Mouse (Mus musculus) gastrocnemius, postnatal 14 days (tissue): Measurements from ENCODE around the gene Abraxas1. TPM values are rescaled to one million over a fixed set of nuclear protein-coding genes. Genes with fewer than 3 reads are reported as not detected.

Experiments
- DNase-seq: peaks from one replicate; pipeline ENCODE4 v3.0.0; 2021; ENCODE audit warnings: mixed read lengths
- intact Hi-C: fragments of 180-260 bp; cut with DNase I; formaldehyde crosslinking; loops from one replicate; pipeline ENCODE4 v1.15.1; 2025; ENCODE audit warnings: low total_unique reads
- total RNA-seq, 2 experiments: library from RNA; stranded (reverse); gene quantifications; 2 replicates each; pipeline ENCODE4 v1.2.3; 2021

Gene Abraxas1
- total RNA-seq, 2 experiments from 2014 or later: 5.3 to 5.7 TPM

GRCm38 (mm10) chr5:100826531-100826930, 5.8 kb upstream of the Abraxas1 start:
- intact Hi-C loops: no loop called here
- no peak for DNase-seq

GRCm38 (mm10) chr5:100825975-100826374, 5.2 kb upstream of the Abraxas1 start:
- no peak for DNase-seq
- intact Hi-C loops: no loop called here

GRCm38 (mm10) chr5:100822826-100823225, 2.1 kb upstream of the Abraxas1 start:
- DNase-seq: no peak
- intact Hi-C loops: no loop called here

- intact Hi-C loops: no loop called here
- no peak for DNase-seq
These were observed 610 bp upstream of the Abraxas1 start for GRCm38 (mm10) chr5:100821375-100821774.

GRCm38 (mm10) chr5:100819568-100820480, 941 bp downstream of the Abraxas1 start:
- no peak for DNase-seq
- intact Hi-C loops: no loop called here

GRCm38 (mm10) chr5:100818341-100818740, 2.4 kb downstream of the Abraxas1 start:
- no peak for DNase-seq
- intact Hi-C loops: no loop called here

GRCm38 (mm10) chr5:100798165-100798860, 22.5 kb downstream of the Abraxas1 start, which contains the start of the genes Helq and Mrps18c:
Helq (minus strand) TSS chr5:100798598.
Mrps18c (plus strand) TSS chr5:100798627.
- intact Hi-C loops: loop anchor here (10.0 kb wide), 1 partner anchor 114 kb away; no protein-coding TSS in a partner anchor
- DNase-seq: peak; percentile 87

- intact Hi-C loops: loop anchor here (10.0 kb wide), 1 partner anchor 109 kb away; no protein-coding TSS in a partner anchor
- DNase-seq: no peak
These were observed 26.7 kb downstream of the Abraxas1 start for GRCm38 (mm10) chr5:100794084-100794483.

GRCm38 (mm10) chr5:100792261-100792660, 28.5 kb downstream of the Abraxas1 start:
- DNase-seq: no peak
- intact Hi-C loops: loop anchor here (10.0 kb wide), 1 partner anchor 107 kb away; no protein-coding TSS in a partner anchor

GRCm38 (mm10) chr5:100787527-100787926, 33.2 kb downstream of the Abraxas1 start:
- intact Hi-C loops: no loop called here
- no peak for DNase-seq

GRCm38 (mm10) chr5:100779002-100779401, 41.8 kb downstream of the Abraxas1 start:
- intact Hi-C loops: no loop called here
- DNase-seq: no peak

GRCm38 (mm10) chr5:100776900-100777299, 43.9 kb downstream of the Abraxas1 start:
- intact Hi-C loops: no loop called here
- no peak for DNase-seq

GRCm38 (mm10) chr5:100775778-100776404, 44.9 kb downstream of the Abraxas1 start:
- intact Hi-C loops: no loop called here

GRCm38 (mm10) chr5:100771575-100771974, 49.2 kb downstream of the Abraxas1 start:
- intact Hi-C loops: no loop called here
- DNase-seq: no peak

More at GRCm38 (mm10) chr5:100775778-100776404, 44.9 kb downstream of the Abraxas1 start:
- no peak for DNase-seq

- intact Hi-C loops: no loop called here
These were observed 54.7 kb downstream of the Abraxas1 start for GRCm38 (mm10) chr5:100766026-100766425.

GRCm38 (mm10) chr5:100761736-100762135, 59.0 kb downstream of the Abraxas1 start:
- no peak for DNase-seq

More at GRCm38 (mm10) chr5:100766026-100766425, 54.7 kb downstream of the Abraxas1 start:
- no peak for DNase-seq

GRCm38 (mm10) chr5:100760049-100760663, 60.6 kb downstream of the Abraxas1 start:
- DNase-seq: no peak
- intact Hi-C loops: no loop called here

More at GRCm38 (mm10) chr5:100761736-100762135, 59.0 kb downstream of the Abraxas1 start:
- intact Hi-C loops: no loop called here

GRCm38 (mm10) chr5:100758121-100758520, 62.6 kb downstream of the Abraxas1 start:
- intact Hi-C loops: no loop called here
- no peak for DNase-seq
